In the genomic region with DNA sequence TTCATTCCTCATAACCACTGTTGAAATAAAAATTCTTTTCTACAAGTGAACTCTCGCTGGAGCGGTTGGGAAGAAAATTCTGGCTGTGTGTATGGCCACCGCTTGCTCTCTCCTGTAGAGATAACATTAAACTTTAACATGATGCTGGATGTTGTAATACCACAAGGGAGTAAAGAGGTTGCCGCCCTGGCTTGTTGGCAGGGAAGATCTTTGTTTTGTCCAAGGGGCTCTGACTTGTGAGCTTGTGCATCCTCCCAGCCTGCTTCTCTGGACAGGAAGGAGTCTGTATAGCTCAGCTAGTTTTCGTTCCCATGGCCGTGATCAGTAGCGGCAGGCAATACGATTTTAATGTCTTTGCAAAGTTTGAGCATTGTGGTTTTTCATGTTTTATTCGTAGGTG, we compare ENCODE assay signal across 29 mouse cellular contexts.
DNase-seq lines count a peak whose midpoint lies in the region; ATAC-seq lines count a peak whose summit lies in the region.
"Had no signal": no experiment of that assay in that cellular context is flagged by ENCODE, and none has a peak within 500 bp of the region (broad histone marks: within the 10 kb centered on the region; RNA-seq: fewer than 3 reads in every experiment).

No protein-coding gene starts in this region.

- WGBS in forebrain, embryonic 12.5 days, result 94% methylated on average over 9 of the region's 9 CpGs

- no peak overlapping the region for H3K4me2 ChIP-seq in forebrain, embryonic 12.5 days
- H3K4me2 ChIP-seq: embryonic facial prominence, embryonic 15.5 days; forebrain, embryonic 13.5 days; hindbrain, embryonic 15.5 days; kidney, embryonic 15.5 days; limb, embryonic 13.5 days; liver, embryonic 13.5 days; lung, embryonic 14.5 days; midbrain, embryonic 15.5 days; neural tube, embryonic 15.5 days had no signal

- no peak overlapping the region for H3K4me3 ChIP-seq in forebrain, embryonic 12.5 days (replicated peaks)
- H3K4me3 ChIP-seq: embryonic facial prominence, embryonic 10.5 days; embryonic facial prominence, embryonic 15.5 days; forebrain, embryonic 13.5 days; hindbrain, embryonic 10.5 days; hindbrain, embryonic 15.5 days; kidney, embryonic 15.5 days; limb, embryonic 13.5 days; liver, embryonic 13.5 days; midbrain, embryonic 10.5 days; midbrain, embryonic 15.5 days; neural tube, embryonic 15.5 days had no signal

- H3K9ac ChIP-seq in forebrain, embryonic 12.5 days, result no peak overlapping the region
- H3K9ac ChIP-seq: embryonic facial prominence, embryonic 15.5 days; forebrain, embryonic 13.5 days; hindbrain, embryonic 15.5 days; kidney, embryonic 15.5 days; limb, embryonic 13.5 days; liver, embryonic 13.5 days; lung, embryonic 14.5 days; midbrain, embryonic 15.5 days; neural tube, embryonic 15.5 days had no signal

- ATAC-seq in forebrain, embryonic 12.5 days (ENCODE audit: low FRiP score), result no peak
- ATAC-seq: CD4-positive, CD25-positive, alpha-beta regulatory T cell, adult 4 months; forebrain, embryonic 13.5 days; inflammation-experienced regulatory T-cells, adult 6 months; midbrain, embryonic 15.5 days had no signal

- no peak overlapping the region for H3K27ac ChIP-seq in forebrain, embryonic 12.5 days
- H3K27ac ChIP-seq: embryonic facial prominence, embryonic 10.5 days; embryonic facial prominence, embryonic 15.5 days; forebrain, embryonic 13.5 days; hindbrain, embryonic 10.5 days; hindbrain, embryonic 15.5 days; kidney, embryonic 15.5 days; limb, embryonic 13.5 days; liver, embryonic 13.5 days; midbrain, embryonic 10.5 days; midbrain, embryonic 15.5 days; neural tube, embryonic 15.5 days; stomach, postnatal 0 days had no signal

- peak; percentile 96 for DNase-seq in heart, adult 11 months
- no peak for DNase-seq in heart, adult 8-10 months (ENCODE audit: low spot score)
- DNase-seq in lung, adult 18-20 months, result peak; percentile 38 to 40
- DNase-seq in lung, postnatal 4 days, result no peak
- DNase-seq in gastrocnemius, postnatal 14 days, result peak; percentile 30
- DNase-seq in heart, postnatal 4 days, result peak; percentile 43
- DNase-seq in ovary, postnatal 36 days (ENCODE audit: low spot score), result no peak
- DNase-seq: cerebellum, adult 8-10 months; cerebellum, postnatal 25 days; kidney, adult 18-20 months; kidney, postnatal 25 days; liver, embryonic 13.5 days; lung, embryonic 14.5 days; thymus, adult 18-20 months; thymus, postnatal 36 days had no signal

- H3K4me1 ChIP-seq in forebrain, embryonic 12.5 days, result peaks cover 10% of the 10 kb centered on the region

- H3K36me3 ChIP-seq in forebrain, embryonic 12.5 days (replicated peaks), result peaks cover 24% of the 10 kb centered on the region
- H3K36me3 ChIP-seq: liver, embryonic 13.5 days; midbrain, embryonic 15.5 days; neural tube, embryonic 15.5 days had no signal

- 0 out of 2 replicates have a peak, but pooled peaks cover 15% of the 10 kb centered on the region for H3K9me3 ChIP-seq in forebrain, embryonic 12.5 days
- H3K9me3 ChIP-seq: embryonic facial prominence, embryonic 15.5 days; hindbrain, embryonic 15.5 days; kidney, embryonic 15.5 days; liver, embryonic 13.5 days; midbrain, embryonic 15.5 days; neural tube, embryonic 15.5 days had no signal

- no peaks in the 10 kb centered on the region for H3K27me3 ChIP-seq in forebrain, embryonic 12.5 days
- H3K27me3 ChIP-seq: embryonic facial prominence, embryonic 15.5 days; forebrain, embryonic 13.5 days; hindbrain, embryonic 15.5 days; kidney, embryonic 15.5 days; limb, embryonic 13.5 days; liver, embryonic 13.5 days; midbrain, embryonic 15.5 days; neural tube, embryonic 15.5 days had no signal

- intact Hi-C loops in gastrocnemius, postnatal 14 days (cut with DNase I; ENCODE audit: low total_unique reads), result no loop called here

Comparison
In these comparisons a context has a peak if more than half of its experiments do, and no peak if none do; other contexts are left out.
1. DNase-seq: peak in heart, adult 11 months (single experiment), lung, adult 18-20 months (2 of 2), gastrocnemius, postnatal 14 days (single experiment) and heart, postnatal 4 days (single experiment); none in heart, adult 8-10 months (single experiment), lung, postnatal 4 days (0 of 2) and ovary, postnatal 36 days (single experiment).